Mouse (Mus musculus): Measurements from ENCODE around the gene Bpnt1. TPM values are rescaled to one million over a fixed set of nuclear protein-coding genes. Genes with fewer than 3 reads are reported as not detected.
"Not testable (repeated sequence)": the region's sequence is repeated elsewhere in the genome, so short reads cannot be mapped to it uniquely, and the experiment has no call there.

Bpnt1 gene
- total RNA-seq (2021), result 75.1 and 87.3 TPM in 2 replicates
- long read RNA-seq, experiment 1, transcript Bpnt1-201 (9 exons, 2,200 nt), result major isoform, 56 of 78 reads
- long read RNA-seq, experiment 1, transcript Bpnt1-205 (10 exons, 1,226 nt), result minor isoform, 15 of 78 reads
- long read RNA-seq, experiment 1, partial matches to known transcripts, result 1 of 78 reads
- long read RNA-seq, experiment 1, other reads (novel, unspliced or antisense), result 4 of 78 reads
- long read RNA-seq, experiment 2, transcript Bpnt1-201 (9 exons, 2,200 nt), result major isoform, 31 of 53 reads
- long read RNA-seq, experiment 2, transcript Bpnt1-205 (10 exons, 1,226 nt), result minor isoform, 8 of 53 reads
- long read RNA-seq, experiment 2, partial matches to known transcripts, result 7 of 53 reads
- long read RNA-seq, experiment 2, other reads (novel, unspliced or antisense), result 5 of 53 reads

DNA sequence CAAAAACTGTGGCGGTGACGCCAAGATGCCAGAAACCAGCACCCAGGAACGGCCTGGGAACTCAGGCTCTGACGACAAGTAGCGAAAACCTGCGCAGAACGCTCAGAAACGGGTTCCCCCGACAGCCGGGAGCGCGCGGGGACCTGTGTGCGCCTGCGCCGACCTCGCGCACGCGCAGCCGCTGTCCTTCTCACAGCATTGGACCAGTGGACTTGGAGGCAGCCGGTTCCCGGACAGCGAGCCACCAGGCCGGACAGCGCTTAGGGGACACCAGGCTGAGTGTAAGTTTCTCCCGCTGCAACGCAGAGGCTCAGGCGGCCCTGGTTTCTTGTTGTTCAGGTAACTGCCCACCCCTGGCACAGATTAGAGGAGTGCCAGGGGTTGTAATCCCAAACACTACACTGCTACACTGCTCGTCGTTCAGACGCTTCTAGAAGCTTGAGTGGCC, at the start of gene Bpnt1:
TSS of gene Bpnt1 (plus strand) at position 167 of the 448 bp plus-strand sequence.
- DNase-seq, result peak; percentile 95

DNA sequence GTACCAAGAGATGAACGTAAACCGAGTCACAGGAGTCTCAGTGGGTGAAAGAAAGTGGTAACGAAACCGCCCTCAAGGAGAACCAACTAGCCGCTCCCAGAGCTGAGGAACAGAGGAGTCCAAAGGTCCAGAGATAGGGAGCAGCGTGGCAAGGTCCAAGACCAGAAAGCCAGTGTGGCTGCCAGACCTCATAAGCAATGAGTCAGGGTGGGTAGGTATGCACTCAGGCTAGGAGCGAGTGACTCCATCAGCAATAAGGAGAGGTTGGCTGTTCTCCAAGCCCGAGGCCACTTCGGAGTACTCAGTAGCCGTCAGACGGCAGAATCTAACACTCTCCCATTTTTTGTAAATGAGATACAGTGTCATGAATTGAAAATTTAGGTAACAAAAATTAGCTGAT, 49.1 kb upstream of the Bpnt1 start:
- no peak for DNase-seq

DNA sequence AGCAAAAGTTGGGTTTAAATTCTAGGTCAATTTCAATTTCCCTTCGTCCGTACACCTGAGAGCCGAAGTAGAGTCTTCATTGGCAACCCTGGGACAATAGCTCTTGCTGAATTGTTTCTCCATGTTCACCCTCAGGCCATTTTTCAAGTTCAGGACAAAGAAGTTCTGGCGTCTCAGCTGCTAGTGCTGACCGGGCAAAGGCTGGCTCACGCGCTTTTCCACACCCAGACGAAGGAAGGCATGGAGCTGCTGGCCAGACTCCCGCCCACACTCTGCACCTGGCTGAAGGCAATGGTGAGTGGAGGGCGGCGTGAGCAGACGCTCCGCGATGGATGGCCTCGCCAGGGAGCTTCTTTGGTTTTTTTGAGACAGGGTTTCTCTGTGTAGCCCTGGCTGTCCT, 48.7 kb upstream of the Bpnt1 start:
- no peak for DNase-seq

DNA sequence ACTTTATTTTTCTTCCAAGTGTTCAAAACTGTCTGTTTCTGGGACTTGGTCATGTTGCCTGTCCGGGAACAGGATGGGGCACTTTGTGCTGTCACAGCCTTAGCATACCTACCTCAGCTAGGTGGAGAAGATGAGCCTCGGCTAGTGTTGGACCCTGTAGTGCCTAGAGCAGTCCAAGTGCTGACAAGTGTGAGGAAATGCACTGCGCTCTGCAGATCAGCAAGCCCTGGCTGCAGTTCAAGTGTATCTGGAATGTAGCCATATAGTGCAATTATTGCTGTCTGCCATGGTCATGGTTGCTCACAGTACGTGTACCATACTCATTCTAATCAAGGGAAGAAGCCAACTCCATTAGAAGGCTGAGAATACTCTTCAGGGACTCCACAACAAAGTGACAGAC, 47.2 kb upstream of the Bpnt1 start:
- DNase-seq, result peak; percentile 85

DNA sequence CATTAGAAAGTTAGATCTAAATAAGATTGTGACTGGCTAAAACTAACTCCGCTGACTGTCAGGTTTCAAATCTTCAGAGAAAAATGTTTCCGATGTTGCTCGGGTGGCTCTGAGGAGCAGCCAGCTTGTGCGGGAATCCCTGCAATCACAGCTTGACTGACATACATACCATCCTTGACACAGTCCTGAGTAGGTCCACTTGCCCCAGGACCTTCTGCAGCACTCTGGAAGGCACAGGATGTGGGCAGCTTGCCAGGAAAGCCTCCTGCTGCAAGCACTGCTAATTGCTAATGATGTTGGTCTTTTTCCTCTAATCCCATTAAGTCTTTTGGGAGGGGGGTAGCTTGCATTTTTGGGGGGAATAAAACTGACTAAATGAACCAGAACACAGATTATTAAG, 46.8 kb upstream of the Bpnt1 start:
- DNase-seq, result peak; percentile 84

DNA sequence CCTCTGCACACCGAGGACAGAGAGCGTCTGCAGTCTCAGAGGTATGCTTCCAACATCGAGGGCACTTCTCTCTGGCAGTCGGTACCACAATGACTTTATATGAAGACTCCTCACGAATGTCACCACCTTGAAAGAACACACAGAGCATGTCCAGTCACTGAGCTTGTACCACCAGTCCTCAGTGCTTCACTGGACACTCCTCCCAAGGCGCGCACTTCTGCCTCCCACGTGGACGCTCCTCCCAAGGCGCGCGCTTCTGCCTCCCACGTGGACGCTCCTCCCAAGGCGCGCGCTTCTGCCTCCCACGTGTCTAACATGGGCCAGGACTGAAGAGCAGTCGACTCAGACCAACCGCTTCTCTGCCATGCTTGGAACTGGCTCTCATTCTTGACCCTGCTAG, 44.9 kb upstream of the Bpnt1 start:
- DNase-seq, result no peak

DNA sequence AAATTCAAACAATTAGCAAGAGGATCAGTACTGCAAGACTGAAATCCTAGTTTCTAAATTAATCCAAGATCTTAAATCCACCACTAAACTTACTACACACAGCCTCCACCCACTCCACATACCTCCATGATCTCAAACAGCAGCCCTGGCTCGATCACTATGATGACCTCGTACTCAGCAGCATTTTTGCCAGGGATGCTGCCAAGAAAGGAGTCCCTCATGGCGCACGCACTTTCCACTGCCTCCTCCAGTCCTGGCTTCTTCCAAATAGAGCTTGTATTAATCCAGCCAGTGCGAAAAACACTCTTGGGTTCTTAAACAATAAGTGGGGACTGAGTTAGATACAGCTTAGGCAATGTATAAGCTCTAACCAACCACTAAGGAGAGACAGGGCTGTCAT, 42.7 kb upstream of the Bpnt1 start:
- no peak for DNase-seq

DNA sequence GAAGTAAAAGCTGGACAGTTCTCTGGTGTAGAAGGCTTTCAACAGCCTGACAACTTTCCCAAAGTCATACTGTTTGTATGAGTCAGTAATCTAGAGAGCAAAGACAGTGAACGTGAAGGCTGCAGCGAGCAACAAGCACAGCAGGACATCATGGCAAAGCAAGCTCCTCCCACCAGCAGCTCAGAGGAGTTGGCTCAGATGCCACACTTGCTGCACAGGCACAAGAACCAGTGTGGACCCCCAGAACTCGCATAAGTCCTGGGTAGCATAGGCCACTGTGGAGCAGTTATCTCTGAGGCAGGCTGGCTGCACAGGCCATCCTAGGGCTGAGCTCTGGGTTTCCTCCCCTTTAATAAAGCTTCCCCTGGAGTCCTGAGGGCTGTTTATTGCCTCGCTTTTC, 40.6 kb upstream of the Bpnt1 start:
- no peak for DNase-seq

DNA sequence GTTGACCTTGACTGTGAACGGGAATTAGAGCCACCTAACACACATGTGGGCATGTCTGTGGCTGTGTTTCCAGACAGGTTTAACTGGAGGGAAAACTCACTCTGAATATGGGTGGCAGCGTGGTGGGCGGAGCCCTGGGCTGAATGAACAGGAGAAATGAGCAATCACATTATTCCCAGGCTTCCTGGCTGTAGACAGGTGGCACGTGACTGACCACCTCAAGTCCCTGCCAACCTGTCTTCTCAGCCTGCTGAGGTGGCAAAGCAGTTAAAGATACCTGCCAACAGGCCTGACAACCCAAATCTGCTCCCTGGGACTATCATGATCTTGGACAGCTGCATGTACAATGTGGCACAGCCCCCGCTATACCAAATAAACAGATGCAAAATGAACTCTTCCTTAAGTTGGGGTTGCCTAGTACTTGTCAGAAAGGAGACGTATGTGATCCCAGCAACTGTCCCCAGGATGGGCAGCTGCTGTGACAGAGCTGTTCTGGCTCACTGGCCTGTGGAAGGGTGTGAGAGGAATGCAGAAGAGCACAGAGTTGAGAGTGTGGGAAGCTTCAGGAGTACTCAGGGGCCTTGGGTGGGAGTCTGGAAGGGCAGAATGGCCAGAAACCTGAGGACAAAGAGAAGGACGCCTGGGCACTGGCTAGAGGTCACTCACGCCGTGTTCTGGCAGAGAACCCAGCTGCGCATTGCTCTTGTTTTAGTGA, 39.1 kb upstream of the Bpnt1 start:
- no peak for DNase-seq

DNA sequence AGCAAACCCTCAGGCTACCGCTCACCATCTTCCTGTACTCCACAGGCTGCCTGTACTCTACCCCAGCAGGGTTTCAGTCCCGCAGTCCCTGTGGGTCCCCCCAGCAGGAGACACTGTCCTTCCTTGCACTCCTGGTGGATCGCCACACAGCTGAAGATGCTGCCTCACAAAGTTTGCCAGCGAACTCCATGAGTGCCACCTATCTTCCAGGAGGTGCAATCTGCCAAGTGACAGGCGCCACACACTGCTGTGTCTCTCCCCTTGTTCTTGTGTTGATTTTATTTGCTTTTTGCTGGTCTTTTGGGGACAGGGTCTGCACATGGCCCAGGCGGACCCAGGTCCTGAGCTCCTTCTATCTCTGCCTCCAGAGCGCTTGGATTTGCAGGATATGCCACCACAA, 35.1 kb upstream of the Bpnt1 start:
- DNase-seq, result no peak

DNA sequence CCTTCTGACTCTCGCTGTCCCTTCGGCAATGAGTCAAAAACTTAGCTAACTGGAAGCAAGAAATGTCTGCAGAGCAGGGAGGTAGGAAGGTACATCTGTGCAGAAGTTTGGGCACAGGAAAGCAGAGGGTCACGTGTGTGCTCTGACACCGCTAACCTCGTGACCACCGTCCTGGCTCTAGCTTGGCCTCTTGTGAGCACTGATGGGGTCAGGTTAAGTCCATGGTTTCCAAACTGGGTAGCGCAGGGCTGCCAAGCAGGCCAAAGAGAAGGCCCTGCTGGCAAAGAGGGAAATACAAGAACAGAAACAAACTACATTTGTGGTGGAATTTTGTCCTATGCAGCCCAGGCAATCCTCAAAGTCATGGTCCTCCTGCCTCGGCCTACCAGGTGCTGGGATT, 33.5 kb upstream of the Bpnt1 start:
- DNase-seq, result peak; percentile 61

DNA sequence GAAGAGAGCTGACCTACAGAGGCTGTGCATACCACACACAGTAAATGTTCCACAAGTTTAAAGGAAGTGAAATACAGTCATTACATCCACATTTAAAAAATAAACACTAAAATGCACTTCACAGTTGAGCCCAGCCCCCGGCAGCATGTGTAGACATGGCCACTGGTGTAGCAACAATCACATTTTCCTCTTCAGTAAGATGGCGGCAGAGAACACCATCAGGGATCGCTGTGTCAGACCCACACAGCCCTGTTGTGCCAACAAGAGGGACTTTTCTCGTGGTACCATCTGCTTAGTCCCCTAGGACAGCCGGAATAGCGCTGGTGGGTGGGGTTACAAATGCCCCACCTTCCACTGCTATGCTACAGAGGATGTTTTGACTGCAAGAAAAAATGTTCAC, 29.1 kb upstream of the Bpnt1 start:
- DNase-seq, result no peak

DNA sequence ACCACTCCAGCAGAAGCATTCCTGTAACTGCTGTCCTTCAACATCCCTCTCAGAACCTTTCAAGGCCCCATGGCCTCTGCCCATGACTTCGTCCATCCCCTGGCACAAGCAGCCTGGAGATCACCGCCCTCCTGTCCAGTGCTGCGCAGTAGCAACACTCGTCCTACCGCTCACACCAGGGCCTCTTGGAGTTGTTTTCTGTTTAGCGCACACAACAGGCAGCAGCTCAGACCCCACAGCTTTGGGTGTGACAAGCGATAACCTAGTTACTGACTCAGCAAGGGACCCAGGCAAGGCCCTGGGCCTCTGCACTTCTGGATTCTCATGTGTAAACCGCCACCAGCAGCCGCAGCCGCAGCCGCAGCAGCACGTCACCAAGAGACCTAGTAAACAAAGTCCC, 25.1 kb upstream of the Bpnt1 start:
- no peak for DNase-seq

DNA sequence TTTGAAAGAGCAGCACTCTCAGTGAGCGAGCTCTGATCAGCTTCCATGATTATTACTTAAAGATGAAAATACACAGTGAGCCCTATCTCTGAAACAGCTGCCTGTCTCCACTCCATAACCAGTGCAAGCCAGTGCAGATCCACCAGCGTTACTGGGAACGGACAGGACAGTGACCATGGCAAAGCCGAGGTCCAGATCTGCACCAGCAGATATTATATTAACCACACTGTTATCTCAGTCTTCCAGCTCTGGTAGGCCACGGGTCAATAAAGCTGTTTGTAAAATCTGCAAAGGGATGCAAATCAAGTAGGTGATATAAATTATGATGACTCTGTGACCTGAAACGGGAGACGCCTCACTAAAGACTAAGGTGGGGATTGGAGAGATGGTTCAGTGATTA, 24.3 kb upstream of the Bpnt1 start:
- DNase-seq, result no peak

DNA sequence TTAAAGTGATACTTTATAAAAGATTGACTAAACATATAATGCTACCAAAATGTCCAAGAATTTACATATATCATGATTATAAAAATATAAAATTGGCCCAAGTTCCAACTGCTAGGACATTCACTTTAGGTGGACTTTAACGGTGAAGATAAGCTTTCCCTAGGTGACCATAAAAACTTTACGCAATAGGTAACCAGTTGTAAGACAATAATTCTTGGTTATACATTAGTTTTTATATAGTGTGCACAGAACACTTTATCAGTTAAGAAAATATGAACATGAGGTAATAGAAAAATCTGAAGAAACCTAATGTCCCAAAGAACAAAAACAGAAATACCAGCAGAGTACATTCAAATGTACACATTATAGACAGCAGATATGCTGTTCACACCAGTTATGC, 23.6 kb upstream of the Bpnt1 start:
- DNase-seq, result no peak

DNA sequence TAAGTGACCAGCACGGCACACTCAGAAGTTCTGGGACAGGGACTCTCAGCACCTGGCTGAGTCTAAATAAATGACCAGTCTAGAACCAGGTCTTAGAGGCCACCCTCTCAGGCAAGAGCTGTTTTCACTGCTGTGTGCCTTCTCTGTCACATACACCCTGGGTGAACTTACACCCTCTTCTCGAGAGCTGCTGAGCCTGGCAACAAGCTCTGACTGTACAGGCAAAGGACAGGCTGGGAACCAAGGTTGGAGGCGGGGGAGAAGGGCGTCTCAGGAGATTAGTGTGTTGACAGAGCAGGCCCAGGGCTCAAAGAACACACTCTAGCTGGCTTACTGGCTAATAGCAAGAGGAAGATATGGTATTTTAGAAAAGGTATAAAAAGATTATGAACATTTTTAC, 23.0 kb upstream of the Bpnt1 start:
- peak; percentile 81 for DNase-seq

DNA sequence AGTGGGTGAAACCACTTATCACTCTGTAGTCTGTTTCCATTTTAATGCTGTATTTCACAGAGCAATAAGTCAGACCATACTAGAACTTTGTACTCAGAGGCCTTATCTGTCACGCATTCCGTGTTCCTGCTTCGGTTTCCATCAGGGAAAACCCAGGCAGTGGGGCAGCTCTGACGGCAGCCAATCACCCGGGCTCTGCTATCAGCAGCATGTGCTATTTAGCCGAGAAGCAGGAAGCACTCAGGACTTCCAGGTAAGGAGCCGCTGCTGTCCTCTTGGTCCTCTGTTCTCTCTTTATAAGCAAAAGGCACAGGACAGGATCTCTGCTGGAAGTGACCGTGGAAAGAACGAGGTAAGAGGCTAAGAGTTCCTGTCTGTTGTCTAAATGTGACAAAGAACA, 20.0 kb upstream of the Bpnt1 start:
- DNase-seq, result no peak

DNA sequence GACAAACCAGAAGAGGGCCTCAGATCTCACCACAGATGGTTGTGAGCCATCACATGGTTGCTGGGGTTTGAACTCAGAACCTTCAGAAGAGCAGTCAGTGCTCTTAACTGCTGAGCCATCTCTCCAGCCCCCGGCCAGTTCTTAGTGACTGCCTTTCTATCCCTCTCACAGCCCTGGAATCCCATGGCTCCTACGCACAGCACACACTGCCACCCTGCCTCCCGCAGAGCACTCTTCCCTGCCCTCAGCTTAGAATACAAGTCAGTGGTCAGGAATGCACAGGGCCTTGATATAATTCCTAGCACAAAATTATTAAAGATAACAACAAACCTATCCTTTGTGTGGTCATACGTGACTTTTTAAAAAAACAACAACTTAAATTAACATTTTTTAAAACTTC, 17.4 kb upstream of the Bpnt1 start:
- DNase-seq, result no peak

DNA sequence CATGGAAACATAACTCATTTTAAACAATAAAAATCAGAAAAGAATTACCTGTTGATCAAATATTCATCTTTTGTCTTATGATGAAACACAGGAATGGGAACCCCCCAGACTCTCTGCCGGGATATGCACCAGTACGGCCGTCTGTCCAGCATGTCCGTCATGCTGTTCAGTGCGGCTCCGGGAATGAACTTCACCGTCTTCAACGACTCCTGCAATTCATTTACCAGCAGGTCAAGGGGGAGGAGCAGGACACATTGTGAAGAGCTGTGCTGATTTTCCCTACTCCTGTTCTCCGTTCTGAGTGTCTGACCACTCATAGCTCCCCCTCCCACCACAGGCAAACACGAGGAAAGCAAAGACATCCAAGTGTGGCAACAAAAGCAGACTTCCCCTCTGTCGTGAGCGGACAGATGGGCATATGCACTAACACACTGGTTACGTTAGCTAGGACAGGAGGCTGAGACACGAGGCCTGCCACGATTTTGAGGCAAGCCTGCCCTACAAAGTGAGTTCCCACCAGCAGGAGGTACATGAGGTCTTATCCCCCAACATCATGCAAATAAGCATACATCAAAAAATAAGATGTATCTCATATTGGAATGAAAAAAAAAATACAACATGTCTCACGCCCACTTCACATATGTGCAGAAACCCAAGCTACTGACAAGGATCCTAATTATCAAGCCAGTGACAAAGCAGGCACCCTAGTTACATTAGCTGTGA, 15.9 kb upstream of the Bpnt1 start:
- DNase-seq, result no peak

DNA sequence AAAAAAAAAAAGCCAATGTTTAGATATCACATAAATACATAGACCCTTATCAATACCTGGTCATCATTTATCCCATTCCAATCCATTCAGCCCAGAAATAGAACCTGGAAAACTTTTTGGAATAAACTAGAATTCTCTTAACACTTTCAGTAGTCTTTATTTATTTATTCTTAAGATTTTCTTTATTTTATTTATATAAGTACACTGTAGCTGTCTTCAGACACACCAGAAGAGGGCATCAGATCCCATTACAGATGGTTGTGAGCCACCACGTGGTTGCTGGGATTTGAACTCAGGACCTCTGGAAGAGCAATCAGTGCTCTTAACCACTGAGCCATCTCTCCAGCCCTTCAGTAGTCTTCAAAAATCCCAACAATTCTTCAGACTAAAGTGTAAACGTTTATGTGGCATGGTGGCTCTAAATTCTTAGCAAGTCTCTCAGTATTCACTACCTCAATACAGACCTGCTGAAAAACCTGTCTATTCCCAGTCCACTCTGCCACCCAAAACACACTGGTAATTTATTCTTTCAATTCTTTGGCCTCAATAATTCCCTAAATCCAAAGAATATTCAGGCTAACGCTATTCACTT, 4.1 kb upstream of the Bpnt1 start:
- not testable (repeated sequence) for DNase-seq

DNA sequence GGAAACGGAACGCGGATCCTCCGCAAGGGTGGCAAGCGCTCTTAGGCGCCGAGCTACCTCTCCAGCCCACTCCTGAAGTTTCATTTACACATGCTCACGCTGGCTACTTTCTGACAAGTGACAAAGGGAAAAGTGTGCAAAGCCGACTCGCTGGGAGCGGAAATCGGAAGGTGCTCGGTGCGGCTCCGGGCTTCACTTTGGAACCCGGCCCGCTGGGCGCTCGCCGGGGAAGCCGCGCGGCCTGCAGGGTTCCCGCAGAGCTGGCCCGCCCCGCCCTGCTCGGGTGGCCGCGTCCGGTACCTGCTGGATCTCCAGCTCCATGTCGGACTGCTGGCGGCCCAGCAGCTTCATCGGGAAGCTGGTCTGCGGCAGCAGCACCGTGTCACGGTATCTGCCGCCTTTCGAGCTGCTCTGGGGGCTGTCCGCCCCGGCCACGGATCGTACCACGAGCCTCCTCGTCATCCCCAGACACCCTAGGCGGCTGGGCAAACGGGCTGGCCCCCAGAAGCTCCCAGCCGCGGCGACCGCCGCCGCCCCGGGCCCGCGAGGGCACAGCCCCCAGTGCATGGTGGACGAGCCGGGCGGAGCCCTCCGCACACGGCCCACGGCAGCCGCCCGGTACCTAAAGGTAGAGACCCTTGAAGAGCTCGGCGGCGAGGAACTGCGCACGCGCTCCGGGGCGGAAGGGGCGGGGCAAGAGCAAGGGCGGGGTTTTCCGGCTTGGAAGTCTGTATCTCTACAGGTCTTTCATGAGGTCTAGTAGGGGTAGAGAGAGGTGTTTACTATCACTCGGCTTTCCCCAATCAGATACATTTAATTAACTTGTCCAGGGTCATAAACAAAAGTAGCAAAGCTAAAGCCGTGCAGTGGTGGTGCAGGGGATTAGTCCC, 3.0 kb upstream of the Bpnt1 start, which contains the start of gene Iars2:
TSS of gene Iars2 (minus strand) at position 676 of the 890 bp plus-strand sequence.
- DNase-seq, result peak; percentile 95

DNA sequence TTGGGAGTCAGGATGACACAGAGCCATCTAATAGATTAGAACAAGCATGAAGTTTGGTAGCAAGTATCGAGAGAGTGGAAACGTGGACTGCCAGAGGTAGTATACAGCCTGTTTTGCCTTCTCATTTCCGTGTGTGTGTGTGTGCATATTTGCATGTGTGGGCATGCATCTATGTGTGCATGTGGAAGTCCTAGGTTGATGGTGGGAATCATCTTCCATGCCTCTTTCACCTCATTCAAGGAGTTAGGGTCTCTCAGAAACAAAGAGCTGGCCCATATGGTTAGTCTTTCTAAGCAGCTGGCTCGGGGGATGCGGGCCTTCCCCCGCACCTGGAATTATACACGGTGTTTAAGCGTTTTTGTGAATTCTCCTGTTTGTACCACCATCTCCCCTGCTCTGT, 2.1 kb upstream of the Bpnt1 start:
- no peak for DNase-seq
